Mouse (Mus musculus) frontal cortex, adult 2 months (tissue): Measurements from ENCODE around the gene Wdsub1. TPM values are rescaled to one million over a fixed set of nuclear protein-coding genes. Genes with fewer than 3 reads are reported as not detected.

Experiments
- DNase-seq, 2 experiments: peaks; one replicate each; pipeline ENCODE4 v3.0.0; 2022; ENCODE audit warnings: low spot score in 1 of 2; ENCODE audit errors: extremely low spot score in 1 of 2
- polyA plus RNA-seq: library from polyadenylated mRNA; depleted of rRNA; stranded (reverse); fragments of >200 nt; gene quantifications from 2 replicates; pipeline ENCODE4 v1.2.3, GENCODE M21; 2012

Gene Wdsub1
- polyA plus RNA-seq, 1 experiment = 24.8 TPM

- no peak for DNase-seq
These were observed 39.8 kb downstream of the Wdsub1 start for GRCm38 (mm10) chr2:59842556-59843008.

DNA sequence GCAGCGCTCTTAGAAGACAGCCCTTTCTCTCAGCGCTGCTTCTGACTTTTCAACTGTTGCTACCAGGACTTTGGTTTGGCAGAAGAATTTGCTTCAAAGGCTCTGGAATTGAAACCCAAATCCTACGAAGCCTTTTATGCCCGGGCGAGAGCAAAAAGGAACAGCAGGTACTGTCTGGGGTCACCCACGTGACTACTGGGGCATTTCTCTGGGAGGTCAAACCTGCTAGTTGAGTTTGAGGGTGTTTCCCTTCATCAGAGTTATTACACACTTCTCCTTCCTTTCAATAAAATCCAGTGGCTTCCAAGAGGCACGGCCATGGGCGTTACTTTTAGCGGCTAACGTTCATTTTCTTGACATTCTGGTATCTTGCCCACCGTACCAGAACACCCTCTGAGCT lies 40.4 kb downstream of the Wdsub1 start:
- DNase-seq = no peak

DNA sequence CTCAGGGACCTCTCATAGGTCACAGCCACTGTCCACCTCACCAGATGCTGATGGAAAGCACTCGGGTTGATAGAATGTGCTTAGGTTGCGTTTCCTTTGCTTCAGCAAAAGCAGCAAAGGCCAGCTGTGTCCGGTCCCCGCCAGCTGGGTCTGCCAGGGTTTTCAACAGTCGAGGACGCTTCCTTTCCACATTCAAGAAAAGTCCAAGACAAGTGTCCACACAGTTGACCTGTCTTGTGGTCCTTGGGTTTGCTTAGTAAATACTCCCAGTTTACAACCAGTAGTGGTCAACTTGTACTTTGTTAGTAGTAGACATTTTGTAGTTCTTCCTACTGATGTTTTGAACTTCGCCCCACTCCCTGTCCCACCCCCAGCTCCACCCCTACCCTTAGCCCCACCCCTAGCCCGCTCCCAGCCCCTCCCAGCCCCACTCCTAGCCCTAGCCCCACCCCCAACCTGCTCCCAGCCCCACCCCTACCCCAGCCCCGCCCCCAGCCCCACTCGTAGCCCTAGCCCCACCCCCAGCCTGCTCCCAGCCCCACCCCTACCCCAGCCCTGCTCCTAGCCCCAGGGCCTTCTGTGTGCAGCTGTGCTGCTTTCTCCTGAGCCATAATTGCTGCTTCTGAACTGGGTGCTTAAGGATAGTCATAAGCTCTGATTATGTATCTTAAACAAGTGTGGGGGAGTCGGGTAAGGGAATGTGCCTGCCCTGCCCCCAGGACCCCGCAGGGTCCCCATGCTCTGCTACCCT lies 41.0 kb downstream of the Wdsub1 start:
- DNase-seq = no peak

DNA sequence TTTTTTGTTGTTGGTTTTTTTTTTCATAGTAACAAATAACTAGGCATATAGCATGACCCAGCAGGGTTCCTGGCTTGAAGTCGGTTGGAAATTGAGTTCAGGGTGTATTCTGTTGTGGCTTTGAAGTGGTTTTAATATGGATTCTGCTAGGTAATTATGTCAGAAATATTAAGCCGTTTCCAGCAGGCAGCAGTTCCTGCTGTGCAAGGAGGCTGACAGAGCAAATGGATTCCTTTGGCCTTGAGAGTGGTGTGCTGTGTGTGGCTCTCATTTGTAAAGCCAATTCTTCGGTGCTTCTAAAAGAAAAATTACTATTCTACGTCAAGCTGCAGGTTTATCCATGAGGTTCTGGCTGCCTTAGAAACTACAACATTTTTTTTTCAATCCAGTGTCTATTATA lies 42.2 kb downstream of the Wdsub1 start:
- no peak for DNase-seq

DNA sequence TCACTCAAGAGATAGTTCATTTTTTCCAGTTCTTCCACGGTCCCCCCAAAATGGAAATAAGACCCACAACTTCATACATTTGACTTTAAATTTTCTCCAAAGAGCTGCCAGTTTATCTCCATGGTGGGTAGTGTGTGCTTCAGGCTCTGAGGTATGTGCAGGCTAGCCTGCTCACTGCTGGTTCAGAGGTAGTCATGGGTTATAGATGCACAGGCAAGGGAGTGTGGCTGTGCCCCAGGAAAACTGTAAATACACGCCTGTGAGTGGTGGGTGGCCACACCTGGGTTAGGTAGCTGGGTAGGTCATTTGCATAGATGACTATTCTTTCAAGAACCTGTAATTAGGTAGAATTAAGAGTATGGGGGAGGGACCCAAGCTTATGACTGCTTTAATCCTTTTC lies 42.6 kb downstream of the Wdsub1 start:
- no peak for DNase-seq

DNA sequence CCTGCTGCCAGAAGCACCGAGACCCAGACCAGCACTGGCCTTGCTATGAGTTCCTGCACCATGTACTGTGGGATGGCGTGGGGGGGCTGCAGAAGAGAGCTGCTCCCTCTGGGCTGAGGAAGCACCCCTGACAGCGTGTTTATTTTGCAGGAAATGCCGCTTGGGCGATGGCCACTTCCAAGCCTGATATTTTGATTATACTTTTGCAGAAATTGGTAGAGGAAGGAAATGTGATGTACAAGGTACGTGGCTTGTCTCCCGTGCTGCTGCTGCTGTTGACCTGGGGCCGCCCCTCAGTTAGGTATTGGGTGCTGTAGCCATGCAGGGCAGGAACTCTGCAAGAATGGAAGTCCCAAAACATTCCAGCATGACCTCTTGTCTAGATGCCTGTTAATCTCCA lies 43.6 kb downstream of the Wdsub1 start:
- no peak for DNase-seq

- no peak for DNase-seq
These were observed 50.6 kb downstream of the Wdsub1 start for GRCm38 (mm10) chr2:59831831-59832230.

- no peak for DNase-seq
These were observed 51.5 kb downstream of the Wdsub1 start for GRCm38 (mm10) chr2:59830940-59831339.

GRCm38 (mm10) chr2:59830151-59830550 lies 52.2 kb downstream of the Wdsub1 start:
- no peak for DNase-seq

GRCm38 (mm10) chr2:59829718-59830117 lies 52.7 kb downstream of the Wdsub1 start:
- DNase-seq = no peak

DNA sequence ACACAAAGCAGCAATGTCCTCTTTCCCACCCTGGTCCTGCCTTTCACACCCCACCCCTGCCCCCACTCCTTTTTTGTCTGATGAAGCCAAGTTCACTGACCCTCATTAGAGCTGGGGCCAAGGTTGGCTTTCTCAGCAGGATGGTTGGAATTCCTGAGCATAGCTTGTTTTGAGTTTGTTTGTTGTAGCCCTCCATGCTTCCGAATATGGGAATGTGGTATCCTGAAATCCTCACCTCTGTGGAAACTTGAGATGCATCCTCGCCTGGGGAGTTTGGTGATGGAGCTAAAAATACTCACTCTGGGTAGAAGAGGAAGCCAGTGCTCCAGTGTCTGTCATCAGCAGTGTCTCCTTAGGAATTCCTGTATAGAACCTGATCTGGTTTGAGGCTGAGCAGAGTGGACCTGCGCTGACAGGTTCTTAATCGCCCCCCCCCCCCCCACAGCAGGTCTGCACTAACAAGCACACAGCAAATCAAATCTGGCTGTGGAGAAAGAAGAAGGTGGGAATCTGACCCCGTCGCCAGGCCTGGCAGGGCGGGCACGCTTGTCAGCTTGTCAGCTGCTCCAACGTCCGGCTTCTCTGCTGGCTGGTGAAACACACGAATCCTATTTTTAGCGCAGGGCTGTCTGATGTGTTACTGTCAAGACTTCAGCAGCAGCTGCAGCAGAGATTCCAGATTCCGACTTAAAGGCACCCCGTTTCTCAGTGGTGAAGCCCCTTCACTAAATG lies 53.4 kb downstream of the Wdsub1 start:
- peak in 1 of 2 experiments; percentile 32 for DNase-seq

- DNase-seq = peak in 1 of 2 experiments; percentile 45
These were observed 54.2 kb downstream of the Wdsub1 start for GRCm38 (mm10) chr2:59828103-59828655.

DNA sequence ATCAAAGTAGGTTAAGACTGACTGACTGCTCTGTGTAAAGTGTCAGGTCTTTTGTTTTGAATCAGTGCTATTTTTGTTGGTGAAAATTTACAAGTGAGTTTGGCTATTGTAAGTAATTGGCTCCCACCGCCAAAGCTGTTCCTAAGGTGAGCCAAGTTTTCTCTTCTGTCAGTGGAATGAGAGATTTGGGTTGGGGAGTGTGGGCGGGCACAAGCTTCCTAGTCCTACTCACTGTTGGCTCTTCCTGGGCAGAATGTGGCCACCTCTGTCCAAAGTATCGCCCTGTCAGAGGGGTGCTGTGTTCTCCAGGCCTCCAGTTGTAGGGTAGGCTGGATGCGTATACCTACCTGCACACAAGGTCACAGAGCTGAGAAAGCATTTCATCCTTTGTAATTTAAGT lies 57.0 kb downstream of the Wdsub1 start:
- DNase-seq = no peak

GRCm38 (mm10) chr2:59824289-59824688 lies 58.1 kb downstream of the Wdsub1 start:
- peak in 1 of 2 experiments; percentile 9 for DNase-seq

GRCm38 (mm10) chr2:59821044-59821443 lies 61.3 kb downstream of the Wdsub1 start:
- no peak for DNase-seq

DNA sequence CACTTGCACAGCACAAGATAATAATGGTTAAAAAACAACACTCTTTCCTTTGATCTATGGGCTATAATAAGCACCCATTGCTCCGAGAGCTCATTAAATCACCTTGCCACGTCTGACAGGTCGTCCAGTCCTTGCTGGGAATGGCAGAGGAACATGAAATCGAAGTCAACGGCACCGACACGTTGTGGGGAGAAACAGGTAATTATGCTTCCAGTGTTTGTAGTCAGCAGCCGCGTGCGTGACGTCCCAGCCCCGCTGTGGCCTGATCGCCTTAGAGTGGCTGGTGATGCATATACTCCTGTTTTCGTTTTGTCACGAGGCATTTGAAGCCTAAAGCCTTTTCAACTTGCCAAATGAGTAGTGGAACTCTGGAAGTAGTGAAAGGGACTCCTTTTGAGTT lies 62.3 kb downstream of the Wdsub1 start:
- no peak for DNase-seq

DNA sequence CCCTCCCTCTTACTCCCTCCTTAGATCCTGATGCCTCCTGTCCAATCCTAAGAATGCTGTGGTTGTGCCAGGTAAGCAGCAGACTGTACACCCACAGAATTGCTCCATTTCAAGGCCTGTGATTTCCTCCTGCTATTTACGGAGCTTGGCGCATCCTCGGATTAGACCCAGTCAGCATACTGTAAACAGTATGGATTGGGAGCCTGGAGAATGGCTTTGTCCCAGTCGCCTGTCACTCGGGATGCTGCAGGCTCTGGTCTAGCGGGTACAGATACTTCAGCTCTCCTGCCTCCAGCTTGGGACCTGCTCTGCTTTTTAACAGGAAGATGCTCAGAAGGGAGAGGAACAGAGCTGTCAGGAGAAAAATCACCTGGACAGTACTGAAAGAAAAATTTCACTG lies 63.0 kb downstream of the Wdsub1 start:
- no peak for DNase-seq

GRCm38 (mm10) chr2:59818663-59819062 lies 63.7 kb downstream of the Wdsub1 start:
- no peak for DNase-seq

DNA sequence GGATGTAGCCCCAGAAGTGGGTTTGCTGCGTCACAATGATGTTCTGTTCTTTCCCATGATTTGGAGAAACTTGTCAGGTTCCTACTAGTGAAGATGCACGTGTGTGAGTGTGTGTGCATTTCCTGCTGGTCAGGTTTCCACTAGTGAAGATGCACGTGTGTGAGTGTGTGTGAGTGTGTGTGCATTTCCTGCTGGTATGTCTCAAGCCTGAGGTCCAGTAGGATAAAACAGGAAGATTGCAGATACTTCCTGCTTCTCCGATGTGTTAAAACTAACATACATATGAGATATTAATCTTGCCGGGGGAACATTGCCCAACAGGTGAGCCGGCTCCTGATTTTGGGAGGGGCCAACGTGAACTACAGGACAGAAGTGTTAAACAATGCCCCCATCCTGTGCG lies 67.4 kb downstream of the Wdsub1 start:
- DNase-seq = no peak

- DNase-seq = no peak
These were observed 68.9 kb downstream of the Wdsub1 start for GRCm38 (mm10) chr2:59813457-59813856.

GRCm38 (mm10) chr2:59812641-59813040 lies 69.8 kb downstream of the Wdsub1 start:
- DNase-seq = no peak

GRCm38 (mm10) chr2:59811247-59811646 lies 71.1 kb downstream of the Wdsub1 start:
- no peak for DNase-seq
